Mouse (Mus musculus) testis, postnatal 14 days (tissue): ENCODE data around the gene Uhrf2.
"Not testable (repeated sequence)": the region's sequence is repeated elsewhere in the genome, so short reads cannot be mapped to it uniquely, and the experiment has no call there.

Experiments
- DNase-seq: peaks from one replicate; pipeline ENCODE4 v3.0.0; 2021; ENCODE audit warnings: low spot score

Gene Uhrf2

GRCm38 (mm10) chr19:30029894-30030635 is at the start of gene Uhrf2:
Gene Uhrf2 (plus strand): TSS chr19:30030513.
- DNase-seq, result peak; percentile 96

- peak; percentile 72 for DNase-seq
Observed at GRCm38 (mm10) chr19:29984208-29985005, 45.9 kb upstream of the Uhrf2 start.

- no peak for DNase-seq
Observed at GRCm38 (mm10) chr19:29986464-29987091, 43.7 kb upstream of the Uhrf2 start.

GRCm38 (mm10) chr19:30000406-30001365 is 29.6 kb upstream of the Uhrf2 start:
- DNase-seq, result no peak

DNA sequence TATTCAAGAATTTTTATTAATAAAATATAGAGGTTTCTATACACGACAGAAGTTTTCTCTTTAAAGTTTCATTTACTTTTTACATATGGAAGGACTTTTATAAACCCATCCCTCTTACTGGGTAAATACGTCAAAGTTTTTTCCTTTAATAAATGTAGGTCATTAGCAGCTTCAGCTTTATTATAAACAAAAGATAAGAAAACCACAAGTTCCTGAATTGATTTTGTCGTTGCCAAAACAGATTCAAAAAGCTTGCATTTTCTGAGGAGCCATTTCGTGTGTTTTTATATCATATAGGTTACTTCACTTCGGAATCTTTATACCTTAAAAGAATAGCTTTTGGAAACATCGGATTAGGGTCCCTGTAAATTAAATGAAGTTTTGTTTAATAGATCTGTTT is 28.8 kb upstream of the Uhrf2 start:
- no peak for DNase-seq

- DNase-seq, result peak; percentile 67
Observed at GRCm38 (mm10) chr19:30003621-30004020, 26.7 kb upstream of the Uhrf2 start, which contains the start of gene Trpd52l3. Gene Trpd52l3 (plus strand): TSS chr19:30003790.

DNA sequence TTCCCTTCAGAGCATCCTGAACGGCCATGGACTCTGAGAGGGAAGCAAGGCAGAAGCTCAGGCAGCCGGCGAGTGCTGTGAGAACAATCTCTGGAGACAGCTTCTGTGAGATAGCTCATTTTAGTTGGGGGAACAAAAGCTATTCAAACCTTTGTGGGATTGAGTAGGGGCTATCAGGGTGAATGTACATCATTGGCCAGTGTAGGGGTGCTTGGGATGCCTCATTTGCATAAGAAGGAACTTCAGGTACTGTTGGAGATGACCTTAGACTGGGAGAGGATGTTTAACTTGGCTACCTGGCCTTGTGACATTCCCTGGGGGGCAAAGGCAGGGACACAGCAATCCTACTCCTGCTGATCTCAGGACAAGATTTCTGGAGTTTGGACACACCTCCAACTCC is 23.9 kb upstream of the Uhrf2 start:
- no peak for DNase-seq

- DNase-seq, result no peak
Observed at GRCm38 (mm10) chr19:30010520-30011296, 19.6 kb upstream of the Uhrf2 start.

DNA sequence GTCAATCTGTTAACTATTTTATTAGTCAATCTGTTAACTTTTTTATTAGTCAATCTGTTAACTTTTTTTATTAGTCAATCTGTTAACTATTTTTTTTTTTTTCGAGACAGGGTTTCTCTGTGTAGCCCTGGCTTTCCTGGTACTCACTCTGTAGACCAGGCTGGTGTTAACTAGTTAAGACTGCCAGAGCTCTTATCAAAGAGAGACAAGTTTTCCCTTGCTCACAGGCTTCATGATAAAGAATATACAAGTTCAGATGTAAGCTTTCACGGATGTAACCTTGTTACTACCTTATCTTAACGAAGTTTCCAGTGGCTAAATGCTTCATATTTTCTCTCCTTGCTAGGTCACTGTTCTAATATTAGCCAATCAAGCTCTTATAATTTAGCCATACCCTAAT is 16.0 kb upstream of the Uhrf2 start:
- no peak for DNase-seq

DNA sequence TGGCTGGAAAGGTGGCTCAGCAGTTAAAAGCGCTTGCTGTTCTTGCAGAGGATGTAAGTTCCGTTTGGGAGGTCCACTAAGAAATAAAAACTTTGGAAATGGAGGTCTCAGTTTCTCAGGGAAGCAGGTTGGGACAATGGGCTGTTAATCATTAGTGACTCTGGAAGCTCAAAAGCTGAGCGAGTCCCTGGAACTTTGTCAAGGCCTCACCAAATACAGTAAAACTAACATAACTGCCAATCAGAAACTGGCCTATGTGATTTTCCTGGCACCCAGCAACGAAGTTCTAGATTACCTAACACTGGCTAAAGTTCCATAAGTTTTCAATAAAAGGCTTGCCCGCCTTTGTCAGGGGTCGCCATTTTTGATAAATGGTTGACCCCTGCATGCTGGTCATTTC is 14.2 kb upstream of the Uhrf2 start:
- DNase-seq, result no peak

GRCm38 (mm10) chr19:30023419-30023818 is 6.9 kb upstream of the Uhrf2 start:
- not testable (repeated sequence) for DNase-seq

DNA sequence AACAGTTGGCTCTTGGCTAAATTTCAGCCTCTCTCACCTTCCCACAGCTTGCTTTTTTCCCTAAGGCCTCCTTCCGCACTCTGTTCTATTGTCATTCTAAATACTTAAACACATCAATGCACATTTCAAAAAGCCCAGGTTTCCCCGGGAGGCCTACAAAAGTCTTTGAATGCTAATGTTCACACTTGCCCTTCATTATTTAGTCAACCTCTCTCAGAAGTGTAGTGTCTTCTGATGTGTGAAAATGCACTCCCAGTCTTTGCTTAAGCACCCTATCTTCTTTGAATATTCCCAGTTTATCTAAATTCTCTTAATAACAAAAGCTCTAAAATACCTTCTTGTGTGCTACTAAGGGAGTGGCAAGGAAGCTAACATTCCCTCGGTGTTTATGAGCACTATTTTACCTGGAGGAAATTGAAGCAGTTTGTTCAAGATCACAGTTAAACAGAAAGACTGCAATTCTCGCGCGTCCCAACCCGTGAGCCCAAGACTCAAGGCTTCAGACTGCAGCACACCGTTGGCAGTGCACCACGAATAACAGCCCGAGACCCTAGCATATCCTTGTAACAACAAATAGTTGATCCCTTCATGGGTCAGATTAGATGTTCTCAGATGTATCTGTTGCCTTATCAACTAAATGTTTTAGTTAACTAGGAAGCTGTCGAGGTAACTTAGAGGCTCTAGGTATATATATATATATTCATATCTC is 1.2 kb upstream of the Uhrf2 start:
- no peak for DNase-seq

- peak; percentile 40 for DNase-seq
Observed at GRCm38 (mm10) chr19:30030636-30031467, 539 bp downstream of the Uhrf2 start.

DNA sequence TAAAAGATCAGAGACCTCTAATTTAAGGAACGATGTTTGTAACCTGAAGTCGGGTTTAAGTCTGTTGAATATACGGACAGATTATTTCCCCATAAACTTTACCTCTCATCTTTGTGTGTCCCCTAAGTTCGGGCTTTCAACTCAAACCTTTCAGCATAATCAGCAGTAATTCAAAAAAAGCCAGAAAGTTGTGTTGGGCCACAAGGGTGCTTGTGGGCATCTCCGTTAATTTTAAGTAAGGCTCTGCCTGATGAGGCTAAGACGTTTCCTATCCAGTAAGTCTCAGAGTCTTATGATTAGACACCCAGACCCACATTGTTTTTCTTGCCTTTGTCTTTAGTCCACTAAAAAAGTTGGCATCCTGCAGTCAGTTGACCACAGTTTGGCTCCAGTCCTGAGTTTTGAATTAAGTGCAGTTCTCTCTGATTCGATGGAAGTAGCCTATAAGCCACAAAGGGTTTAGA is 1.2 kb downstream of the Uhrf2 start:
- no peak for DNase-seq

DNA sequence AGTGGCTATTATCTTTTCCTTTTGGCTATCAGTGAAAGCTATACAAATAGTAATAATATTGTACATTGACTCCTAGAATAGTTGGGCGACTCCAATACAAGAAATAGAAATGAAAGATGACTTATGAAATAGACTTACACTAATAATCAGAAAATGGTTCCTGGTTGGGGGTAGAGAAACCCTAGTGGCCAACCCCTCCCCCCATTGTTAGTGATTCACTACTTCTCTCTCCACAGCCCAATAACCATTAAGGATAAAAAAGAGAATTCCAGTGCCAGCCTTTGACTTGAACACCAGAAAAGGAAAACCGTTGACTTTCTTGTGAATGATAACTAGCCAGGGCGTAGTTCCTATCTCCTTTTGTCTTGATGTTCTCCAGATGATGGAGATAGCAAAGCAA is 1.9 kb downstream of the Uhrf2 start:
- no peak for DNase-seq

- DNase-seq, result no peak
Observed at GRCm38 (mm10) chr19:30035361-30035760, 5.0 kb downstream of the Uhrf2 start.

- DNase-seq, result no peak
Observed at GRCm38 (mm10) chr19:30043691-30044090, 13.4 kb downstream of the Uhrf2 start.

GRCm38 (mm10) chr19:30044630-30045029 is 14.3 kb downstream of the Uhrf2 start:
- no peak for DNase-seq

GRCm38 (mm10) chr19:30045857-30046256 is 15.5 kb downstream of the Uhrf2 start:
- no peak for DNase-seq
